Mouse (Mus musculus): ENCODE results near the gene Eef2. TPM values are rescaled to one million over a fixed set of nuclear protein-coding genes. Genes with fewer than 3 reads are reported as not detected.
A peak's percentile ranks its signal among the peaks of the same experiment; 100 is the strongest.

Eef2 gene
- total and polyA plus RNA-seq, 2 experiments from 2014 or later = 485 to 2,175 TPM

DNA sequence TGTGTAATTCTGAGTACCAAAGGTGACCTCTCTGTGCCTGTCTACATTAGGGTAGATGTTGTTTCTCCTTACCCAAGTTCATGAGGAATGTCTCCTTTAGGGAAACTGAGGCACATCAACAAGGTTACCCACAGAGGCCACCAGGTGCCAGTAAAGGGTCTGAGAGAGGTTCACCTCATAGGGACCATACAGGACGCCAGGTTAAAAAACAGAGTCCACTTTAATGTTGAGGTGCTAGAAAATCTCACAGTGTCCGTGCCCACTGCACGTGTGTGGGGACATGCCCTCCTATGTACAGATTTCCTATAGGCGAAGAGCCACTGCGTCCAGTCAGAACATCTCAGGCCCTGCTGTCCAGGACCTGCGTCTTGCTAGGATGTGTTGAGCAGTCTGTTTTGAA is 22.6 kb downstream of the Eef2 start:
- Histone ChIP-seq H3K36me3 (ENCODE audit: insufficient read depth) (no peaks in the 10 kb centered on the region), H3K4me3 (ENCODE audit: low read depth, low read length) (no peak overlapping the region), H3K27ac (ENCODE audit: low read depth, low read length) (no peak overlapping the region), H3K4me2 (ENCODE audit: low read depth) (no peak overlapping the region), H3K9me3 (ENCODE audit: low read length) (no peaks in the 10 kb centered on the region), H3K4me1 (ENCODE audit: insufficient read depth) (no peaks in the 10 kb centered on the region), H3K9ac (no peak overlapping the region), H3K27me3 (ENCODE audit: insufficient read depth, low read length) (peaks cover 15% of the 10 kb centered on the region; the same call in 1 of the 2 replicates)
- ATAC-seq (no peak), DNase-seq (no peak)
- TF ChIP-seq CTCF (IDR thresholded peaks at IDR 0.05; ENCODE audit: low read depth) = no peak
- WGBS = 85% methylated on average over 6 of the region's 6 CpGs

DNA sequence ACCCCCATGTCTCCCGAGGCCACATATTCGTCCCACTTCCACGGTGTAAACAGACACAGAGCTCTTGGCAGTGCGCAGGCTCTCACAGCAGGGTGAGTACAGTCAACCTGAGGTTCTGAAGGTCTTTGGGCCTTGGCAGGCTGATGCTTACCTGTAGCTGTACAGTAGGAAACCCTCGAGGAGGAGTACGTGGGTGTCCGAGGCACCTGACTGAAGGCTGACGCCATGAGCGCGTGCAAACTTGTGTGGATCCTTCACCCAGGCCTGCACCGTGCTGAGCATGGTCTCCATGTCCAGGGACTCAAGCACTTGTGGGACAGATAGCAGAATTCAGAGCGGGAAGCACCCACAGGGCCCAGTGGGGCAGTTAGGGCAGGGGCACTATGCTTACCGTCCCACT is 23.7 kb downstream of the Eef2 start:
- DNase-seq (no peak), ATAC-seq (no peak)
- Histone ChIP-seq H3K9ac (no peak overlapping the region), H3K27ac (ENCODE audit: low read depth, low read length) (no peak overlapping the region), H3K4me1 (ENCODE audit: insufficient read depth) (no peaks in the 10 kb centered on the region), H3K4me3 (ENCODE audit: low read depth, low read length) (no peak overlapping the region), H3K36me3 (ENCODE audit: insufficient read depth) (peaks cover 8% of the 10 kb centered on the region), H3K27me3 (ENCODE audit: insufficient read depth, low read length) (peaks cover 6% of the 10 kb centered on the region; the same call in 1 of the 2 replicates), H3K9me3 (ENCODE audit: low read length) (no peaks in the 10 kb centered on the region), H3K4me2 (ENCODE audit: low read depth) (no peak overlapping the region)
- no peak for TF ChIP-seq CTCF (IDR thresholded peaks at IDR 0.05; ENCODE audit: low read depth)
- 85% methylated on average over 13 of the region's 13 CpGs for WGBS

DNA sequence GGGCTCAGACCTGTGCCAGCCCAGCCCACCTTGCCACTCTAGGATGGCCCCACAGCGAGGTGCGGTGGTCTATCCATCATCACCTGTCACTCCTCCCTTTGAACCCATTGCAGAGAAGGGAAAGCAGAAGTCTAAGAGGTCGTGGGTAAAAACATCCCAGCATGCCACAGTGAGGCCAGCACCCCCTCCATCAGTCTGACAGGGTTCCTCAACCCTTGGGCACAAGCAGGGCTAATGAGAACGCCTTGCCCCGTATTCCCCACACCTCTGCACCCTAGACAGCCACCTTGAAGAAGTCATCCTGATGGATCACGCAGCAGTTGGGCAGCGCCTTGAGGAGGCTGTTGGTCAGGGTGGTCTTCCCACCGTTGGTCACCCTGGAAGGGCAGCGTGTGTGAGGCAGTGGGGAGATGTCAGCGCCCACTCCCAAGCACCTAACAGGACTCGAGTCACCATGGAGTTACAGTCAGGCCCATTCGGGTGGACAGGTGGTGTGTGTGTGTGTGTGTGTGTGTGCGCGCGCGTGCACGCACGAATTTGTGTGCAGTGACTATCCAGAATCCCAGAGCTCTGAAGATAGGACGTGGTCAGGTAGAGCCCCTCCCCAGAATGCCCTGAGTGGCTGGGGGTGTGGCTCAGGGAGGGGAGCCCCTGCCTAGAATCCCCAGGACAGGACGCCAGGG is 24.3 kb downstream of the Eef2 start:
- Histone ChIP-seq H3K27me3 (ENCODE audit: insufficient read depth, low read length) (0 out of 2 replicates have a peak, but pooled peaks cover 3% of the 10 kb centered on the region), H3K36me3 (ENCODE audit: insufficient read depth) (peaks cover 14% of the 10 kb centered on the region), H3K9ac (no peak overlapping the region), H3K9me3 (ENCODE audit: low read length) (no peaks in the 10 kb centered on the region), H3K4me1 (ENCODE audit: insufficient read depth) (no peaks in the 10 kb centered on the region), H3K27ac (ENCODE audit: low read depth, low read length) (no peak overlapping the region), H3K4me2 (ENCODE audit: low read depth) (no peak overlapping the region), H3K4me3 (ENCODE audit: low read depth, low read length) (no peak overlapping the region)
- DNase-seq (no peak), ATAC-seq (no peak)
- TF ChIP-seq CTCF (IDR thresholded peaks at IDR 0.05; ENCODE audit: low read depth) = no peak
- WGBS = 81% methylated on average over 20 of the region's 20 CpGs

DNA sequence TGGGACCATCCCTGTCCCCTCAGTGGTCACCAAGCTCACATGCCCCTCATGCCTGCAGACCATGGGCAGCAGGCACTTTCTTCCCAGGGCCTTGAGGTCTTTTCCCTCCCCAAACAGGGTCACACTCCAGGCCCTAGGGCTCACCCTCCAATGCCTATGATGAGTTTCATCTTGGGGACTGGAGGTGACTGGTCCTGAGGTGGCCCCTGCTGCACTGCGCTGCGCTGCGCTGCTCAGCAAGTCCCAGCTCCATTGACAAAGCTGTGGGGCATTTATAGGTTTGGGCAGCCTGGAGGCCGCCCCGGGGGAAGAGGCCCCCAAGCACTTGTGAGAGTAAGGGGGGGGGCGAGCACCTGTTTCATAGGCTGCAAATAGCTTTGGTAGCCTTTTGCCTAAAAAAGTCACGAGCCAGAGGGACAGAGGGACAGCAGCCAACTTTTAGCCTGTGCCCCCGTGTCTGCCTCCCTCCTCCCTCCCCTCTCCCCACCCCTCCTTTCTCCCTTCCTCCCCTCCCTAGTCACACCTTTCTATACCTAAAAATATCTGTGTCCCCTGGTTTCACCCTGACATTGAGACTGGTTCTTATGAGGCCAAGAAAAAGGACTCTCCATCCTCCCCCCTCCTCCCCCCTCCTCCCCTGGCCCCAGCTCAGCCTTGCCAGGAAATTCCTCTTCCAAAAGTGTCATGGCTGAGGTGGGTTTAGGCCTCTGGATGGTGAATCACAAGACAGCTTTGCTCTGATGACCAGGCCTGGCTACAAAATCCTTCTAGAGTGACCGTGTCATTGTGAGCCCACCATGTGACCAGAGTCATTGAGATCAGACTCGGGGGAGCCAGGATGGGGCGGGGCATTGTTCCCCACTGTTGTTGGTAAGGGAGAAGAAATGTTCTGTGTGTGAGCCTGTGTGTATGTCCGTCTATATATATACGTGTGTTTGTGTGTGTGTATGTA is 25.7 kb downstream of the Eef2 start, which contains the start of gene Nmrk2:
Nmrk2 (minus strand) TSS at position 245 of the 952 bp plus-strand sequence.
- Histone ChIP-seq H3K4me2 (ENCODE audit: low read depth) (no peak within 1 kb of the TSS), H3K27ac (ENCODE audit: low read depth, low read length) (no peak within 1 kb of the TSS), H3K9ac (no peak within 1 kb of the TSS), H3K36me3 (ENCODE audit: insufficient read depth) (peaks cover 24% of the 10 kb centered on the region), H3K4me3 (ENCODE audit: low read depth, low read length) (no peak within 1 kb of the TSS), H3K4me1 (ENCODE audit: insufficient read depth) (no peaks in the 10 kb centered on the region), H3K27me3 (ENCODE audit: insufficient read depth, low read length) (no peaks in the 10 kb centered on the region), H3K9me3 (ENCODE audit: low read length) (no peaks in the 10 kb centered on the region)
- no peak for ATAC-seq
- WGBS = 62% methylated on average over 13 of the region's 13 CpGs
- no peak for DNase-seq
- TF ChIP-seq CTCF (IDR thresholded peaks at IDR 0.05; ENCODE audit: low read depth) = no peak

DNA sequence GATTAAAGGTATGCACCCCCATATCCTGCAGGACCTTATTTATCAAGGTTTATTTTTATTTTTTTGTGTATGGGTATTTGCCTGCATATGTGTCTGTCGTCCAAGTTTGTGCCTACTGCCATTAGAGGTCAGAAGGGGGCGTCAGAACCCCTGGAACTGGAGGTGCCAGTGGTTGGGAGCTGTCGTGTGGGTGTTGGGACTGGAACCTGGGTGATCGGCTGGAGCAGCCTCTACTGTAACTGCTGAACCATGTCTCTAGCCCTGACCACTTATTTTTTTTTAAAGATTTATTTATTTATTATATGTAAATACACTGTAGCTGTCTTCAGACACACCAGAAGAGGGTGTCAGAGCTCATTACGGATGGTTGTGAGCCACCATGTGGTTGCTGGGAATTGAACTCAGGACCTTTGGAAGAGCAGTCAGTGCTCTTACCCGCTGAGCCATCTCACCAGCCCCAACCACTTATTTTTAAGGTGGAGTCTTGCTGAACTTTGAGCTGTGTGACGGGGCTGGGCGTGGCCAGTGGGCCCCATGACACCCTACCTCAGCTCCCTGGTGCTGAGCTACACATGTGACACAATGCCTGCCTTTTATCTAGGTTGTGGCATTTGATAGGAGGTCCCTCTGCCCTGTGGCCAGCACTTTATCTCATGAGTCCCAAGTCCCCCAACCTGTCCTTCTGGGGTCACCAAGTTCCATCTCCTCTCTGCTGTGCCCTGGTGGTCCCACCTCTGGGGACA is 26.7 kb downstream of the Eef2 start:
- Histone ChIP-seq H3K27me3 (ENCODE audit: insufficient read depth, low read length) (no peaks in the 10 kb centered on the region), H3K4me1 (ENCODE audit: insufficient read depth) (no peaks in the 10 kb centered on the region), H3K9me3 (ENCODE audit: low read length) (no peaks in the 10 kb centered on the region), H3K9ac (no peak overlapping the region), H3K4me3 (ENCODE audit: low read depth, low read length) (no peak overlapping the region), H3K27ac (ENCODE audit: low read depth, low read length) (no peak overlapping the region), H3K4me2 (ENCODE audit: low read depth) (no peak overlapping the region), H3K36me3 (ENCODE audit: insufficient read depth) (peaks cover 33% of the 10 kb centered on the region)
- no peak for DNase-seq
- 67% methylated on average over 8 of the region's 8 CpGs for WGBS
- ATAC-seq = 0 out of 2 replicates have a peak, but pooled peaks have one; percentile 21
- TF ChIP-seq CTCF (IDR thresholded peaks at IDR 0.05; ENCODE audit: low read depth) = no peak

DNA sequence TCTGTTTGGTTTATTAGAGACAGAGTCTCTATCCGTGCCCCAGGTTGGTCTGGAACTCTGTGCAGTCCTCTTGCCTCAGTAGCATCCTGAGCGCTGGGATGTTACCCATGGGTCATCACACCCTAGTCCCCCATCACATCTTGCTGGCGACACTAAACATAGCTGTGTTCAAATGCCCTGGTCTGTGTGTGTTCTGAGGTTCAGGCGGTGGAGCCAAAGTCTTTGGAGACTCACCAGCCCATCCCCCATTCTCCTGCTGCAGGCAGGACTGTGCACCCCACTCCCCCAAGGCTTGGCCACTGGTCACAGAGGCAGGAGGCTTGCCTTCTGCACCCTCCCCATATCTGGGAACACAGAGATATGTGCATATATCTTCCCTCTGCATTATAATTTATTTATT is 27.7 kb downstream of the Eef2 start:
- Histone ChIP-seq H3K4me3 (ENCODE audit: low read depth, low read length) (no peak overlapping the region), H3K27me3 (ENCODE audit: insufficient read depth, low read length) (no peaks in the 10 kb centered on the region), H3K4me2 (ENCODE audit: low read depth) (no peak overlapping the region), H3K36me3 (ENCODE audit: insufficient read depth) (peaks cover 40% of the 10 kb centered on the region), H3K9me3 (ENCODE audit: low read length) (no peaks in the 10 kb centered on the region), H3K4me1 (ENCODE audit: insufficient read depth) (no peaks in the 10 kb centered on the region), H3K9ac (no peak overlapping the region), H3K27ac (ENCODE audit: low read depth, low read length) (no peak overlapping the region)
- DNase-seq (no peak), ATAC-seq (peak; percentile 23)
- TF ChIP-seq CTCF (IDR thresholded peaks at IDR 0.05; ENCODE audit: low read depth) = no peak
- 71% methylated on average over 4 of the region's 4 CpGs for WGBS
